Mouse (Mus musculus) fibroblast of lung, adult 2 months (primary cell): ENCODE measurements around the gene Mrtfa.
A peak's percentile ranks its signal among the peaks of the same experiment; 100 is the strongest.

Experiments used
- DNase-seq: peaks from one replicate; pipeline ENCODE4 v3.0.0-alpha.2; 2011; ENCODE audit warnings: low read depth

Mrtfa gene

DNA sequence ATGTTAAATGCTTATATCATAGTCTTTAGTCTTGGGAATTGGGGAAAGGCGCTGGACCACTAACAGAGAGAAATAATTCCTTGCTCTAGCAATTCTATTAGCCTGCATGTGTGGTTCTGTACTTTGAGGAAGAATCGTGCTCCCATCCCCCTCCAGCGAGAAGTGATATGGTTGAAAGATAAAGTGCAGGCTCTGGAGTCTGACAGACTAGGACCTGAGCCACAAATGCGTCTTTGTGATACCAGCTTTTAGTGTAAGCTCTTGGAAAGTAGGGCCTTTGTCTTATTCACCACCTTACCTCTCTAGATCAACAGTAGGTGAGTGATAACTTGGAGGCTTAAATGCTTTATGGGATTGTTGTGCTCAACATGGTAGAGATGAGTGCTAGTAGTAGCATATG lies 209.4 kb downstream of the Mrtfa start:
- DNase-seq = no peak

- DNase-seq = no peak
Observed at GRCm38 (mm10) chr15:80979611-80980010, 210.9 kb downstream of the Mrtfa start.

GRCm38 (mm10) chr15:80977620-80978334 lies 212.8 kb downstream of the Mrtfa start, which contains the start of gene Sgsm3:
Gene Sgsm3 (plus strand): TSS chr15:80977765.
- DNase-seq = peak; percentile 41

GRCm38 (mm10) chr15:80975666-80976065 lies 214.9 kb downstream of the Mrtfa start:
- DNase-seq = no peak

DNA sequence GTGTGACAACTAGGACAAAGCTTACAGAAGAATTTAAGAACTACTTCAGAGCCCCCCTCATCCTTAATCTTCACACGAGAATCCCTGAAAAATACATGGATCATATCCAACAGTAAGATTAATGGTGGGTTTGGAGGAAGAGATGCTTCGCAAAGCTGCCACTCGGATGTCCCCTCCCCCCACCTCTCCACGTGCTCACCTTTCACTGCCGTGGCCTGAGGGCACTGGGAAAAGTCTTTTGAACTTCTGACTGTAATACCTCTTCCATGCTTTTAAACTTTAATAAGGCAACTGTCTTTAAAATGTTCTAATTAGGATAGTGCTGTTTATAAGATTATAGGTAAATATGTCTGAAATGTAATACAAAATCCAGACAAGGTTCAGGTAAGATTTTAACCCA lies 216.2 kb downstream of the Mrtfa start:
- no peak for DNase-seq

DNA sequence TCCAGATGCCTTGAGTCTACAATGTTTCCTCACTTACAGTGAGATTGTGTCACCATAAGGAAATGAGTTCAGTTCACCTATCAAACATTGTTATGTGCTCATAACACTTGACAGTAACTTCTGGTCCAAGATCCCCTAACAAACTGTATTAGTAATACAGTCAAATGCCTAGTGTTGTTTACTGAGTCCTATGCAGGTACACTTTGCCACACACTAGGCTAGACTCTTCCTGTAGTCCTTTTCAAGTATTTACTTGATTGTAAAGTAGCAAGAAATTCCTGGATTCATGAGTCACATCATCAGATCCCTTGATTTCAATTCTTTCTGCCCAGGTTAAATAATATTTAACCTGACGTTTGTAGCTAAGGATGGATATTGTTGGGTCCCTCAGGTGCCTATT lies 221.2 kb downstream of the Mrtfa start:
- DNase-seq = no peak
